Mouse (Mus musculus) cerebellum, postnatal 14 days (tissue): Measurements from ENCODE around the gene Gins3.
"Not testable (repeated sequence)": the region's sequence is repeated elsewhere in the genome, so short reads cannot be mapped to it uniquely, and the experiment has no call there.

Experiments used
- DNase-seq, 2 experiments: peaks; one replicate each; pipeline ENCODE4 v3.0.0; 2021; ENCODE audit warnings: mixed read lengths in 2 of 2

The Gins3 gene

GRCm38 (mm10) chr8:95633262-95634062, at the start of gene Gins3:
Gene Gins3 (plus strand): TSS chr8:95633453.
- DNase-seq, result peak; percentile 93 to 95

- DNase-seq, result no peak
Measured at GRCm38 (mm10) chr8:95587339-95587738, 45.9 kb upstream of the Gins3 start.

- no peak for DNase-seq
Measured at GRCm38 (mm10) chr8:95589282-95589681, 44.0 kb upstream of the Gins3 start.

- DNase-seq, result no peak
Measured at GRCm38 (mm10) chr8:95590539-95590938, 42.7 kb upstream of the Gins3 start.

- no peak for DNase-seq
Measured at GRCm38 (mm10) chr8:95592131-95592780, 41.0 kb upstream of the Gins3 start.

GRCm38 (mm10) chr8:95593439-95594393, 39.5 kb upstream of the Gins3 start:
- no peak for DNase-seq

GRCm38 (mm10) chr8:95595131-95595530, 38.1 kb upstream of the Gins3 start:
- DNase-seq, result no peak

GRCm38 (mm10) chr8:95596841-95597241, 36.4 kb upstream of the Gins3 start:
- no peak for DNase-seq

GRCm38 (mm10) chr8:95599861-95600260, 33.4 kb upstream of the Gins3 start:
- peak; percentile 90 for DNase-seq

GRCm38 (mm10) chr8:95601306-95601705, 31.9 kb upstream of the Gins3 start:
- DNase-seq, result no peak

GRCm38 (mm10) chr8:95602168-95602567, 31.1 kb upstream of the Gins3 start:
- DNase-seq, result no peak

- DNase-seq, result not testable (repeated sequence)
Measured at GRCm38 (mm10) chr8:95606509-95606908, 26.7 kb upstream of the Gins3 start.

- no peak for DNase-seq
Measured at GRCm38 (mm10) chr8:95607210-95607609, 26.0 kb upstream of the Gins3 start.

GRCm38 (mm10) chr8:95609406-95609805, 23.8 kb upstream of the Gins3 start:
- no peak for DNase-seq

- DNase-seq, result no peak
Measured at GRCm38 (mm10) chr8:95610749-95611148, 22.5 kb upstream of the Gins3 start.

- DNase-seq, result no peak
Measured at GRCm38 (mm10) chr8:95611769-95612168, 21.5 kb upstream of the Gins3 start.

GRCm38 (mm10) chr8:95616383-95616782, 16.9 kb upstream of the Gins3 start:
- DNase-seq, result no peak

- DNase-seq, result no peak
Measured at GRCm38 (mm10) chr8:95620046-95620445, 13.2 kb upstream of the Gins3 start.

- DNase-seq, result no peak
Measured at GRCm38 (mm10) chr8:95624833-95625232, 8.4 kb upstream of the Gins3 start.

GRCm38 (mm10) chr8:95632840-95633239, 413 bp upstream of the Gins3 start:
- DNase-seq, result peak; percentile 3 to 8

- DNase-seq, result no peak
Measured at GRCm38 (mm10) chr8:95634063-95634340, 749 bp downstream of the Gins3 start.

- DNase-seq, result no peak
Measured at GRCm38 (mm10) chr8:95644942-95645341, 11.7 kb downstream of the Gins3 start.

GRCm38 (mm10) chr8:95648251-95648650, 15.0 kb downstream of the Gins3 start:
- no peak for DNase-seq
